Mouse (Mus musculus) myocyte (in vitro differentiated cells): ENCODE data around the gene Gclc.

ENCODE experiments used
- CEBPB ChIP-seq: IDR thresholded peaks from 2 replicates; pipeline ENCODE4 v1.6.1; 2011; ENCODE audit warnings: mild to moderate bottlenecking, moderate library complexity; ENCODE audit not compliant: poor library complexity, insufficient read depth, severe bottlenecking
- E2F4 ChIP-seq: IDR thresholded peaks from one replicate; pipeline ENCODE4 v1.6.1; 2011; ENCODE audit warnings: mild to moderate bottlenecking, control low read depth, moderate library complexity; ENCODE audit not compliant: insufficient read depth
- MYOD1 ChIP-seq, 3 experiments: IDR thresholded peaks; one replicate each; pipeline ENCODE4 v1.6.1; 2011; ENCODE audit warnings: control low read depth in 2 of 3, low read depth in 2 of 3, mild to moderate bottlenecking in 2 of 3, moderate library complexity in 1 of 3; ENCODE audit not compliant: insufficient read length in 2 of 3, control insufficient read depth in 1 of 3
- MYOG ChIP-seq, 3 experiments: IDR thresholded peaks; one replicate each; pipeline ENCODE4 v1.6.1; 2011; ENCODE audit warnings: control low read depth in 2 of 3, low read depth in 2 of 3, mild to moderate bottlenecking in 2 of 3; ENCODE audit not compliant: insufficient read length in 2 of 3, control insufficient read depth in 1 of 3, insufficient read depth in 1 of 3
- POLR2A ChIP-seq: IDR thresholded peaks from one replicate; pipeline ENCODE4 v1.6.1; 2011; ENCODE audit warnings: low read depth, mild to moderate bottlenecking, control low read depth, moderate library complexity; ENCODE audit not compliant: insufficient read length
- TCF12 ChIP-seq: IDR thresholded peaks from one replicate; pipeline ENCODE4 v1.6.1; 2011; ENCODE audit warnings: mild to moderate bottlenecking, control low read depth; ENCODE audit not compliant: poor library complexity, insufficient read depth, severe bottlenecking
- USF1 ChIP-seq: IDR thresholded peaks from one replicate; pipeline ENCODE4 v1.6.1; 2011; ENCODE audit warnings: low read depth, mild to moderate bottlenecking, control low read depth, moderate library complexity

- TF ChIP-seq E2F4 (no peak), MYOG (IDR thresholded peaks at IDR 0.05; ENCODE audit: control insufficient read depth in 1 of 3, insufficient read depth in 1 of 3, insufficient read length in 2 of 3, low read depth in 2 of 3) (no peak), POLR2A (no peak), TCF12 (no peak), MYOD1 (IDR thresholded peaks at IDR 0.05; ENCODE audit: control insufficient read depth in 1 of 3, insufficient read length in 2 of 3, low read depth in 2 of 3) (no peak), CEBPB (no peak), USF1 (no peak)
Measured at GRCm38 (mm10) chr9:77766218-77766617, 11.9 kb downstream of the Gclc start.
